Mouse (Mus musculus) ES-Bruce4 (cell line): ENCODE results near the gene Klhl11. TPM values are rescaled to one million over a fixed set of nuclear protein-coding genes. Genes with fewer than 3 reads are reported as not detected.
A peak's percentile ranks its signal among the peaks of the same experiment; 100 is the strongest.

Experiments
- H3K27ac ChIP-seq: 2 replicates; pipeline ENCODE4 v1.5.1; 2012; ENCODE audit warnings: low read length, inconsistent platforms; ENCODE audit not compliant: insufficient read depth
- H3K27me3 ChIP-seq: 2 replicates; pipeline ENCODE4 v1.6.1; 2012; ENCODE audit warnings: mild to moderate bottlenecking, low read length, inconsistent platforms; ENCODE audit not compliant: control insufficient read depth, poor library complexity, insufficient read depth, severe bottlenecking
- H3K36me3 ChIP-seq: 2 replicates; pipeline ENCODE4 v1.6.1; 2012; ENCODE audit warnings: inconsistent platforms, mild to moderate bottlenecking, low read length, moderate library complexity; ENCODE audit not compliant: control insufficient read depth, poor library complexity, insufficient read depth, severe bottlenecking
- H3K4me1 ChIP-seq: one replicate; pipeline ENCODE4 v1.8.1; 2011; ENCODE audit warnings: low read length; ENCODE audit not compliant: control insufficient read depth, insufficient read depth
- H3K4me3 ChIP-seq: 2 replicates; pipeline ENCODE4 v1.5.1; 2011; ENCODE audit warnings: low read depth, mild to moderate bottlenecking, low read length
- H3K9ac ChIP-seq: 2 replicates; pipeline ENCODE4 v1.6.1; 2012; ENCODE audit warnings: low read depth, mild to moderate bottlenecking, inconsistent platforms; ENCODE audit not compliant: poor library complexity, severe bottlenecking
- H3K9me3 ChIP-seq: replicated peaks from 2 replicates; pipeline ENCODE4 v1.6.1; 2012; ENCODE audit warnings: mild to moderate bottlenecking, low read length, inconsistent platforms; ENCODE audit not compliant: control insufficient read depth, poor library complexity, insufficient read depth, severe bottlenecking
- CTCF ChIP-seq: IDR thresholded peaks from one replicate; pipeline ENCODE4 v1.8.1; 2011; ENCODE audit warnings: low read depth, low read length
- EP300 ChIP-seq: IDR thresholded peaks from 2 replicates; pipeline ENCODE4 v1.6.1; 2011; ENCODE audit warnings: low read depth, low read length; ENCODE audit not compliant: insufficient read depth
- POLR2A ChIP-seq: IDR thresholded peaks from one replicate; pipeline ENCODE4 v1.8.1; 2011; ENCODE audit warnings: low read length; ENCODE audit not compliant: insufficient read depth
- polyA plus RNA-seq: library from polyadenylated mRNA; stranded (reverse); fragments of >200 nt; gene quantifications from 2 replicates; pipeline ENCODE4 v1.2.4, GENCODE M21; 2011; ENCODE audit warnings: low read depth; ENCODE audit not compliant: missing spikeins, insufficient read depth, insufficient read length

Klhl11 gene
- polyA plus RNA-seq, 1 experiment, result 18.4 TPM

DNA sequence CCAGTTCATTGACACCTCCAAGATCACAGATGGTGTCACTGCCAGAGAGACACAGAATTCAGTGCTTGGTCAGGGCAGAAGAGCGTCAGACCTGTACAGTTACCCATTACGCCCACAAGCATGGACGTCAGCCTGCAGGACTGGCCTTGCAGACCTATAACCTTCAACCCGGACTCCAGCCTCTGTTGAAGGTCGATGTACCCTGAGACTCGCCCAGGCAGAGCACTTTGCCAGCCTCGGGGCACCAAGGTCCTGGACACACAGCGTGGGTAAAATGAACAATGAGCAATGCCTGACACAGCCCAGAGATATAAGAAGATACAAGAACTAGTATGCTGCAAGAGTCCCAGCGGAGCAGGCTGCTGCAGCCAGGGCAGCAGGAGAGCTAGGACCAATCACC, 42.5 kb upstream of the Klhl11 start:
- no peaks in the 10 kb centered on the region for H3K27me3 ChIP-seq
- no peaks in the 10 kb centered on the region for H3K9me3 ChIP-seq
- peak overlapping the region; percentile 21; the same call in 1 of the 2 replicates for H3K27ac ChIP-seq
- H3K36me3 ChIP-seq, result peaks cover 84% of the 10 kb centered on the region
- TF ChIP-seq CTCF (no peak), EP300 (no peak), POLR2A (no peak)
- no peak overlapping the region for H3K9ac ChIP-seq
- H3K4me3 ChIP-seq, result no peak overlapping the region
- no peaks in the 10 kb centered on the region for H3K4me1 ChIP-seq

- Histone ChIP-seq H3K27ac (no peak overlapping the region), H3K4me1 (no peaks in the 10 kb centered on the region), H3K9me3 (no peaks in the 10 kb centered on the region), H3K27me3 (no peaks in the 10 kb centered on the region), H3K9ac (no peak overlapping the region), H3K36me3 (peaks cover 88% of the 10 kb centered on the region), H3K4me3 (no peak overlapping the region)
- no peak for TF ChIP-seq EP300
- TF ChIP-seq CTCF, result no peak
- no peak for TF ChIP-seq POLR2A
Observed at GRCm38 (mm10) chr11:100513716-100514115, 41.2 kb upstream of the Klhl11 start.

GRCm38 (mm10) chr11:100512384-100512783, 39.8 kb upstream of the Klhl11 start:
- H3K9ac ChIP-seq, result no peak overlapping the region
- H3K9me3 ChIP-seq, result no peaks in the 10 kb centered on the region
- H3K36me3 ChIP-seq, result peaks cover 81% of the 10 kb centered on the region
- no peak overlapping the region for H3K4me3 ChIP-seq
- TF ChIP-seq EP300 (no peak), POLR2A (no peak), CTCF (no peak)
- H3K27me3 ChIP-seq, result no peaks in the 10 kb centered on the region
- H3K4me1 ChIP-seq, result no peaks in the 10 kb centered on the region
- H3K27ac ChIP-seq, result no peak overlapping the region

- no peak for TF ChIP-seq EP300
- TF ChIP-seq POLR2A, result no peak
- TF ChIP-seq CTCF, result no peak
- no peak overlapping the region for H3K9ac ChIP-seq
- peaks cover 69% of the 10 kb centered on the region for H3K36me3 ChIP-seq
- H3K4me3 ChIP-seq, result no peak overlapping the region
- no peaks in the 10 kb centered on the region for H3K27me3 ChIP-seq
- H3K27ac ChIP-seq, result no peak overlapping the region
- H3K4me1 ChIP-seq, result no peaks in the 10 kb centered on the region
- H3K9me3 ChIP-seq, result no peaks in the 10 kb centered on the region
Observed at GRCm38 (mm10) chr11:100510556-100510955, 38.0 kb upstream of the Klhl11 start.

DNA sequence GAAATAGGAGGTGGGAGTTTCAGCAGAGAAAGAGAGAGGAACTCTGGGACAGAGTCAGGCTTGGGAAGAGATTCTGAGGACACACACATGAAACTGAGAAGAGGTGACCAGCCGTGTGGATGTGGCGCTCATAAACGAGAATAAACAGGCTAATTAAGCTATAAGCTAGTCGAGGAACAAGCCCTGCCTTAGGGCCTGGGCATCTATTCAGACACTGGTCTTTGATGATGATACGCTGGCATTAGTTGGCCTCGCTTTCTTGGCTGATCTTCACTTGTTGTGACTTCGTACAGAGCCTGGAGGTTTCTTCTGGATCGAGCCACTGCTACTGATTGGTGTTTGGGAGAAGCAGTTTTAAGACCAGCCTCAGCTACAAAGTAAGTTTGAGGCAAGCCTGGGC, 33.5 kb upstream of the Klhl11 start:
- Histone ChIP-seq H3K4me1 (peaks cover 2% of the 10 kb centered on the region), H3K4me3 (no peak overlapping the region), H3K9me3 (no peaks in the 10 kb centered on the region), H3K27ac (no peak overlapping the region), H3K27me3 (no peaks in the 10 kb centered on the region), H3K36me3 (peaks cover 50% of the 10 kb centered on the region), H3K9ac (no peak overlapping the region)
- TF ChIP-seq CTCF (no peak), POLR2A (no peak), EP300 (no peak)

GRCm38 (mm10) chr11:100504990-100505660, 32.6 kb upstream of the Klhl11 start:
- TF ChIP-seq CTCF (no peak), POLR2A (no peak), EP300 (no peak)
- H3K36me3 ChIP-seq, result peaks cover 48% of the 10 kb centered on the region
- no peak overlapping the region for H3K27ac ChIP-seq
- no peaks in the 10 kb centered on the region for H3K27me3 ChIP-seq
- H3K4me3 ChIP-seq, result no peak overlapping the region
- H3K9ac ChIP-seq, result no peak overlapping the region
- H3K4me1 ChIP-seq, result peaks cover 2% of the 10 kb centered on the region
- H3K9me3 ChIP-seq, result no peaks in the 10 kb centered on the region
